Mouse (Mus musculus) forebrain, postnatal 0 days (tissue): ENCODE results near the gene Serpinb9. TPM values are rescaled to one million over a fixed set of nuclear protein-coding genes. Genes with fewer than 3 reads are reported as not detected.

Experiments used
- ATAC-seq: fragments of 200-750 bp; cut with Nextera tagmentation; 2 replicates; pipeline ENCODE4 v1.8.0; 2017; ENCODE audit warnings: mild to moderate bottlenecking, moderate library complexity
- DNase-seq: peaks from one replicate; pipeline ENCODE4 v3.0.0-alpha.2; 2015
- H3K27ac ChIP-seq: fragments of 300-500 bp; sonication (generic); 2 replicates; pipeline ENCODE4 v1.5.1; 2014; ENCODE audit warnings: low read depth, mild to moderate bottlenecking, antibody characterized with exemption, low read length, moderate library complexity, mixed read lengths
- H3K27me3 ChIP-seq: fragments of 300-500 bp; sonication (generic); 2 replicates; pipeline ENCODE4 v1.6.1; 2014; ENCODE audit warnings: mild to moderate bottlenecking, low read length, mixed read lengths; ENCODE audit not compliant: insufficient read depth
- H3K36me3 ChIP-seq: fragments of 300-500 bp; sonication (generic); 2 replicates; pipeline ENCODE4 v1.6.1; 2014; ENCODE audit warnings: mild to moderate bottlenecking, moderate library complexity; ENCODE audit not compliant: insufficient read depth
- H3K4me1 ChIP-seq: fragments of 300-500 bp; sonication (generic); 2 replicates; pipeline ENCODE4 v1.6.1; 2014; ENCODE audit warnings: antibody characterized with exemption; ENCODE audit not compliant: insufficient read depth
- H3K4me2 ChIP-seq: fragments of 300-500 bp; sonication (generic); 2 replicates; pipeline ENCODE4 v1.6.1; 2014; ENCODE audit warnings: low read depth, mild to moderate bottlenecking, moderate library complexity
- H3K4me3 ChIP-seq: fragments of 300-500 bp; sonication (generic); 2 replicates; pipeline ENCODE4 v1.5.1; 2014; ENCODE audit warnings: low read depth, low read length, mixed read lengths
- H3K9ac ChIP-seq: fragments of 300-500 bp; sonication (generic); 2 replicates; pipeline ENCODE4 v1.6.1; 2014; ENCODE audit warnings: mild to moderate bottlenecking
- H3K9me3 ChIP-seq: fragments of 300-500 bp; sonication (generic); 2 replicates; pipeline ENCODE4 v1.6.1; 2016; ENCODE audit warnings: low read length
- CTCF ChIP-seq: sonication (generic); IDR thresholded peaks from 2 replicates; pipeline ENCODE4 v1.5.1; 2016; ENCODE audit warnings: antibody characterized with exemption, control low read depth, low read depth
- WGBS: fragments of 180-500 bp; shearing (Covaris S2); extraction: QIAGEN DNeasy Blood & Tissue Kit; methylation state at CpG from one replicate; pipeline ENCODE4 v1.1.7; 2014; 5-methylcytosine and 5-hydroxymethylcytosine counted together
- polyA plus RNA-seq: library from polyadenylated mRNA; unstranded; fragments of >200 nt; fragmentation: Nextera tagmentation; extraction: Ambion mirVana; gene quantifications from 2 replicates; pipeline ENCODE4 v1.2.1, GENCODE M21; 2015
- total RNA-seq: library from RNA; depleted of rRNA; stranded (reverse); fragments of >200 nt; gene quantifications from 2 replicates; pipeline ENCODE4 v1.2.3, GENCODE M21; 2014

Gene Serpinb9
- total and polyA plus RNA-seq, 2 experiments from 2014 or later, result 2.3 to 3.1 TPM

DNA sequence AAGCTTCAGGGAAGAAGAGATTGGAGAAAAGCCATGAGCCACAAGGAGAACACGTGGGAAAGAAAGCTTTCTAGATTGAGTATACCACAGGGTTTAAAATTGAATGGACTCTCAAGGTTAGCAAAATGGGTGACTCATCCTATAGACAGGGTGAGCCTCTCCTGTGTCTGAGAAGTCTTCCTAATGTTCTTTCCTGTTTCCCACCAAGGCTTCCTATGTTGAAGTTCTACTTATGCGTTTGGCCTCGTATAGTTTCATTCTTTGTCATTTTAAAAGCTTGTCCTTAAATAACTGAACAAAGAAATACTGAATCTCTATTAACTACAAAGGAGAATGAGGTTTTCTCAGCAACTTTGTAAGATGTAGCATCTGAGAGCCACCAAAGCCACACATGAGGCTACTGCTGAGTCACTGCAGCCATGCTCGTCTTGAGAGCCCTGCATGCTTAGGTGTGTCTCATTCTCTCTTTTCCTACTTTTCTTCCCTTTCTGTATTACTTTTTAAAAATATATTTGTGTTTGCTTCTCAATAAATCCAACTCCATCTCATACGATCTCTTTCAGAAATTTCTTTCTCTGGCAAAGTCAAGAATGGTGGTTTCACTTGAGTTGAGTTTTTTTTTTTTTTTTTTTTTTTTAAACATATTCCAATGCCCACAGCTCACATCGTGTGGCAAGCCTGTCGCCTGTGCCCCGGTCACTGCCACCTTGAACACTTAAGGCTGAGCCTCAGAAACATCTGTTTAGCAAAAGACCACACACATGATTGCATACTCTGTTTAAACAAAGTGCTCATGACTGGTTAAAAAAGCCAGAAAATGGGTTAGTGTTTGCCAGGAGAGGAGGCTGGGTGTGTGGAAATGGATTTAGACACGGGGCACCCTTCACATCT is 718 bp downstream of the Serpinb9 start:
- H3K27me3 ChIP-seq, result no peaks in the 10 kb centered on the region
- no peak overlapping the region for H3K9ac ChIP-seq
- H3K4me2 ChIP-seq, result peak overlapping the region; percentile 39
- TF ChIP-seq CTCF, result no peak
- H3K9me3 ChIP-seq, result no peaks in the 10 kb centered on the region
- ATAC-seq, result no peak
- H3K4me3 ChIP-seq, result peak overlapping the region; percentile 17; the same call in 1 of the 2 replicates
- H3K36me3 ChIP-seq, result no peaks in the 10 kb centered on the region
- WGBS, result 66% methylated on average over 9 of the region's 9 CpGs
- H3K27ac ChIP-seq, result no peak overlapping the region
- DNase-seq, result no peak
- H3K4me1 ChIP-seq, result no peaks in the 10 kb centered on the region

DNA sequence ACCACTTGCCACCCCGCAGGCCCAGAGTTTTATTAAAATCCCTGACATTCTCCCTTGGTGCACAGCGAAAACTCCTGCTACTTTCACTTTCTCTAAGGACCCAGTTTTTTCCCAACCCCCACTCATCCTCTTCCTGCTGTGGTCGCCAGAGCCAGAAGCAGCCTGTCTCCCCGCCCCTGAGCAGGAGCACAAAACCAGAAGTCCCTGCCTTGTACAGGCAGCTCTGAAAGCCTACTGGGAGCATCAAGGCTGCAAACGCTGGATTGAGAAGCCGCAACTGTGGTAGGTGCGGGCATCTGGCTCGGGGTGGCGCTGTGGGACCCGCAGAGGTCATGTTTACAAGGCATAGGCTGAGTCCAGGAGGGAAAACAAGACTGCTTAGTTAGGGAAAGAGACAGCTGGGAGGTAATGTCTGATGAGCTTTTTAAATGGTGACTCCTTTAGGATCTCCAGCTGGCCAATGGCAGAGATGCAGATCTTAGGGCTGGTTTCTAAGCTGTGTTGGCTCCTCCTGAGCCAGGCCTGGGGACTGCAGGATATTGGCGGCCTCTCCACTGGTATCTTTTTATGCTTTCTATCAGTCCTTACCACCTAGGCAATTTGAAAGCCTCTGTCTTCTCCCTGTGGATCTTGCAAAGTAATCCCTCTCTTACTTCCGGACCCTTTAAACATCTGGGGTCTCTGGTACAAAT is 1.5 kb downstream of the Serpinb9 start:
- no peak overlapping the region for H3K27ac ChIP-seq
- WGBS, result 19% methylated on average over 12 of the region's 12 CpGs
- peak overlapping the region; percentile 17; the same call in 1 of the 2 replicates for H3K4me3 ChIP-seq
- peak overlapping the region; percentile 22; the same call in 1 of the 2 replicates for H3K9ac ChIP-seq
- no peaks in the 10 kb centered on the region for H3K36me3 ChIP-seq
- no peaks in the 10 kb centered on the region for H3K9me3 ChIP-seq
- peak; percentile 59 for TF ChIP-seq CTCF
- DNase-seq (peak; percentile 46), ATAC-seq (peak; percentile 93)
- no peaks in the 10 kb centered on the region for H3K4me1 ChIP-seq
- no peaks in the 10 kb centered on the region for H3K27me3 ChIP-seq
- H3K4me2 ChIP-seq, result peak overlapping the region; percentile 39

DNA sequence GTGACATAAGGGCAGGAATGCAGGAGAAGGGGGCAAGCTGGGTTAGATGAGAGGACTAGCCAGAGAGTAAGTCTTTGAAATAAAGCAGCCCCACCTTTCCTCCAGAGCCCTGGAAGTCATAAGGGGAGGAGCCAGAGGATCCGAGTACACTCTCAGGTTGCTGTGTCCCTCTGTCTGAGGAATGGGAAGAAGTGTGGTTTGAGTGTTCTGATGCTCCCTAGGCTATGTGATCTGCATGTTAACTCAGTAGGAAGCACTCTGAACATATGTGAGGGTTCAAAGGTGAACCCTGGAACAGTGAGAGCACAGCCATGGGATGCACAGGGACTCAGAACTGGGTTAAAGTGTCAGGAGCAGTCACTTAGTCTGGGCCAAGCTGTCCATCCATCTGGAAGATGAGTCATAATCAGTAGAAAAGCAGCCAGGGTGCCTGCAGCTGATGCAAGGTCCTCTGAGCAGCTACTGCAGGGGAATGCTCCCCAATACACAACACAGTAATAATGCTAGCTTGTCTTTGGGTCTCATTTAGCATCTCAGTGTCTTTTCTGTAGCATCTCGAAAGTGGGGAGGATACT is 2.5 kb downstream of the Serpinb9 start:
- ATAC-seq, result no peak
- Histone ChIP-seq H3K4me1 (no peaks in the 10 kb centered on the region), H3K9me3 (no peaks in the 10 kb centered on the region), H3K4me2 (no peak overlapping the region), H3K9ac (no peak overlapping the region), H3K36me3 (no peaks in the 10 kb centered on the region), H3K27ac (no peak overlapping the region), H3K27me3 (no peaks in the 10 kb centered on the region), H3K4me3 (no peak overlapping the region)
- no peak for TF ChIP-seq CTCF
- no peak for DNase-seq
- WGBS, result 74% methylated on average over 2 of the region's 2 CpGs

DNA sequence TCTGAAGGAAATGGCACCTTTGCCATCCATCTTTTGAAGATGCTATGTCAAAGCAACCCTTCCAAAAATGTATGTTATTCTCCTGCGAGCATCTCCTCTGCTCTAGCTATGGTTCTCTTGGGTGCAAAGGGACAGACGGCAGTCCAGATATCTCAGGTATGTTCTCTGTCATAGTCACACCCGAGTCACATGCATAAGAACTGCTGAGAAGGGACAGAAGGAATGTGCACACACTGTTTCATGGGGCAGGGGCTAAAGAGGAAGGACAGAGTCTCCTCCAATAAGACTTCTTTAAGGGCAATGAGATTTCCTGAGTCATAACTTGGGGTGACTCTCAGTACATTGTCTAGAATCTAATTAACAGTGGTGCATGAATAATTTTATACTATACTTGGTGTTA is 3.5 kb downstream of the Serpinb9 start:
- no peak overlapping the region for H3K27ac ChIP-seq
- ATAC-seq (no peak), DNase-seq (no peak)
- TF ChIP-seq CTCF, result no peak
- H3K4me2 ChIP-seq, result no peak overlapping the region
- H3K4me1 ChIP-seq, result no peaks in the 10 kb centered on the region
- H3K9ac ChIP-seq, result no peak overlapping the region
- H3K9me3 ChIP-seq, result no peaks in the 10 kb centered on the region
- no peaks in the 10 kb centered on the region for H3K36me3 ChIP-seq
- no peak overlapping the region for H3K4me3 ChIP-seq
- H3K27me3 ChIP-seq, result no peaks in the 10 kb centered on the region
- WGBS, result 83% methylated on average over 3 of the region's 3 CpGs

GRCm38 (mm10) chr13:33012395-33012794 is 9.3 kb downstream of the Serpinb9 start:
- Histone ChIP-seq H3K9ac (no peak overlapping the region), H3K27me3 (no peaks in the 10 kb centered on the region), H3K9me3 (no peaks in the 10 kb centered on the region), H3K4me2 (no peak overlapping the region), H3K36me3 (no peaks in the 10 kb centered on the region), H3K27ac (no peak overlapping the region), H3K4me1 (no peaks in the 10 kb centered on the region), H3K4me3 (no peak overlapping the region)
- ATAC-seq (no peak), DNase-seq (no peak)
- TF ChIP-seq CTCF, result no peak
- WGBS, result 89% methylated on average over 1 of the region's 1 CpGs

- ATAC-seq, result no peak
- no peak overlapping the region for H3K27ac ChIP-seq
- WGBS, result 60% methylated on average over 2 of the region's 2 CpGs
- no peak overlapping the region for H3K4me2 ChIP-seq
- no peaks in the 10 kb centered on the region for H3K4me1 ChIP-seq
- no peaks in the 10 kb centered on the region for H3K9me3 ChIP-seq
- no peaks in the 10 kb centered on the region for H3K27me3 ChIP-seq
- TF ChIP-seq CTCF, result no peak
- no peak for DNase-seq
- no peak overlapping the region for H3K9ac ChIP-seq
- H3K36me3 ChIP-seq, result no peaks in the 10 kb centered on the region
- no peak overlapping the region for H3K4me3 ChIP-seq
Observed at GRCm38 (mm10) chr13:33013271-33013670, 10.2 kb downstream of the Serpinb9 start.
